Mouse (Mus musculus) forebrain, embryonic 12.5 days (tissue): ENCODE measurements around the gene Mmp14. TPM values are rescaled to one million over a fixed set of nuclear protein-coding genes. Genes with fewer than 3 reads are reported as not detected.
A peak's percentile ranks its signal among the peaks of the same experiment; 100 is the strongest.

Experiments
- ATAC-seq: fragments of 200-750 bp; cut with Nextera tagmentation; 2 replicates; pipeline ENCODE4 v1.8.0; 2017; ENCODE audit warnings: moderate TSS enrichment; ENCODE audit not compliant: low FRiP score
- H3K27ac ChIP-seq: fragments of 300-500 bp; sonication (generic); 2 replicates; pipeline ENCODE4 v1.5.1; 2016; ENCODE audit warnings: mild to moderate bottlenecking
- H3K27me3 ChIP-seq: fragments of 300-500 bp; sonication (generic); 2 replicates; pipeline ENCODE4 v1.6.1; 2016; ENCODE audit warnings: mild to moderate bottlenecking
- H3K36me3 ChIP-seq: fragments of 300-500 bp; sonication (generic); replicated peaks from 2 replicates; pipeline ENCODE4 v1.6.1; 2016; ENCODE audit warnings: mild to moderate bottlenecking
- H3K4me1 ChIP-seq: fragments of 300-500 bp; sonication (generic); 2 replicates; pipeline ENCODE4 v1.6.1; 2016
- H3K4me2 ChIP-seq: fragments of 300-500 bp; sonication (generic); 2 replicates; pipeline ENCODE4 v1.6.1; 2016; ENCODE audit warnings: mild to moderate bottlenecking, moderate library complexity
- H3K4me3 ChIP-seq: fragments of 300-500 bp; sonication (generic); replicated peaks from 2 replicates; pipeline ENCODE4 v1.5.1; 2016; ENCODE audit warnings: mild to moderate bottlenecking
- H3K9ac ChIP-seq: fragments of 300-500 bp; sonication (generic); 2 replicates; pipeline ENCODE4 v1.6.1; 2016; ENCODE audit warnings: mild to moderate bottlenecking
- H3K9me3 ChIP-seq: fragments of 300-500 bp; sonication (generic); 2 replicates; pipeline ENCODE4 v1.6.1; 2016
- WGBS: fragments of 180-500 bp; shearing (Covaris S2); methylation state at CpG from one replicate; pipeline ENCODE4 v1.1.7; 2016; 5-methylcytosine and 5-hydroxymethylcytosine counted together
- polyA plus RNA-seq: library from polyadenylated mRNA; unstranded; fragments of >200 nt; fragmentation: Nextera tagmentation; extraction: Ambion mirVana; gene quantifications from 2 replicates; pipeline ENCODE4 v1.2.1, GENCODE M21; 2016

The Mmp14 gene
- polyA plus RNA-seq, 1 experiment from 2014 or later, result 76.0 TPM

GRCm38 (mm10) chr14:54398528-54398916, 32.9 kb upstream of the Mmp14 start:
- 78% methylated on average over 7 of the region's 7 CpGs for WGBS
- Histone ChIP-seq H3K9me3 (no peaks in the 10 kb centered on the region), H3K36me3 (no peaks in the 10 kb centered on the region), H3K4me2 (no peak overlapping the region), H3K27me3 (no peaks in the 10 kb centered on the region), H3K27ac (no peak overlapping the region), H3K4me3 (no peak overlapping the region), H3K9ac (no peak overlapping the region), H3K4me1 (no peaks in the 10 kb centered on the region)
- ATAC-seq, result no peak

- no peak for ATAC-seq
- no peak overlapping the region for H3K4me3 ChIP-seq
Measured at GRCm38 (mm10) chr14:54398921-54399382, 32.5 kb upstream of the Mmp14 start.

GRCm38 (mm10) chr14:54401723-54402122, 29.7 kb upstream of the Mmp14 start:
- no peaks in the 10 kb centered on the region for H3K27me3 ChIP-seq
- no peaks in the 10 kb centered on the region for H3K4me1 ChIP-seq
- H3K9me3 ChIP-seq, result no peaks in the 10 kb centered on the region
- no peak overlapping the region for H3K4me2 ChIP-seq
- no peak for ATAC-seq
- no peak overlapping the region for H3K9ac ChIP-seq
- H3K36me3 ChIP-seq, result no peaks in the 10 kb centered on the region
- no peak overlapping the region for H3K4me3 ChIP-seq
- 86% methylated on average over 3 of the region's 3 CpGs for WGBS
- H3K27ac ChIP-seq, result no peak overlapping the region

More at GRCm38 (mm10) chr14:54398921-54399382, 32.5 kb upstream of the Mmp14 start:
- WGBS, result 71% methylated on average over 8 of the region's 8 CpGs
- no peaks in the 10 kb centered on the region for H3K9me3 ChIP-seq
- H3K9ac ChIP-seq, result no peak overlapping the region
- no peaks in the 10 kb centered on the region for H3K36me3 ChIP-seq
- H3K27ac ChIP-seq, result no peak overlapping the region
- no peaks in the 10 kb centered on the region for H3K4me1 ChIP-seq
- no peaks in the 10 kb centered on the region for H3K27me3 ChIP-seq
- no peak overlapping the region for H3K4me2 ChIP-seq

GRCm38 (mm10) chr14:54408336-54409056, 22.9 kb upstream of the Mmp14 start:
- Histone ChIP-seq H3K4me3 (no peak overlapping the region), H3K4me1 (peaks cover 9% of the 10 kb centered on the region), H3K27me3 (peaks cover 5% of the 10 kb centered on the region; the same call in 1 of the 2 replicates), H3K9ac (no peak overlapping the region), H3K9me3 (no peaks in the 10 kb centered on the region), H3K36me3 (no peaks in the 10 kb centered on the region), H3K27ac (no peak overlapping the region), H3K4me2 (no peak overlapping the region)
- ATAC-seq, result no peak
- 77% methylated on average over 25 of the region's 25 CpGs for WGBS

GRCm38 (mm10) chr14:54409057-54409645, 22.3 kb upstream of the Mmp14 start:
- Histone ChIP-seq H3K4me1 (peaks cover 15% of the 10 kb centered on the region), H3K4me3 (no peak overlapping the region), H3K27ac (no peak overlapping the region), H3K9me3 (no peaks in the 10 kb centered on the region), H3K9ac (no peak overlapping the region), H3K36me3 (no peaks in the 10 kb centered on the region), H3K27me3 (peaks cover 11% of the 10 kb centered on the region), H3K4me2 (no peak overlapping the region)
- WGBS, result 83% methylated on average over 7 of the region's 7 CpGs
- ATAC-seq, result no peak

- peaks cover 18% of the 10 kb centered on the region for H3K27me3 ChIP-seq
- H3K9ac ChIP-seq, result 0 out of 2 replicates have a peak overlapping the region, but pooled peaks have one; percentile 0
- peaks cover 19% of the 10 kb centered on the region for H3K4me1 ChIP-seq
- H3K27ac ChIP-seq, result peak overlapping the region; percentile 50; the same call in 1 of the 2 replicates
- no peak for ATAC-seq
- no peaks in the 10 kb centered on the region for H3K9me3 ChIP-seq
- H3K4me3 ChIP-seq, result no peak overlapping the region
- H3K36me3 ChIP-seq, result no peaks in the 10 kb centered on the region
- WGBS, result 45% methylated on average over 17 of the region's 17 CpGs
- H3K4me2 ChIP-seq, result no peak overlapping the region
Measured at GRCm38 (mm10) chr14:54409980-54410810, 21.2 kb upstream of the Mmp14 start.

- ATAC-seq, result no peak
- peaks cover 25% of the 10 kb centered on the region for H3K4me1 ChIP-seq
- H3K27ac ChIP-seq, result no peak overlapping the region
- H3K36me3 ChIP-seq, result no peaks in the 10 kb centered on the region
- no peak overlapping the region for H3K4me3 ChIP-seq
- WGBS, result 22% methylated on average over 9 of the region's 9 CpGs
- H3K9ac ChIP-seq, result no peak overlapping the region
- H3K27me3 ChIP-seq, result peaks cover 33% of the 10 kb centered on the region
- H3K9me3 ChIP-seq, result no peaks in the 10 kb centered on the region
- no peak overlapping the region for H3K4me2 ChIP-seq
Measured at GRCm38 (mm10) chr14:54412000-54412576, 19.3 kb upstream of the Mmp14 start.

GRCm38 (mm10) chr14:54412629-54413170, 18.7 kb upstream of the Mmp14 start:
- Histone ChIP-seq H3K36me3 (no peaks in the 10 kb centered on the region), H3K4me2 (no peak overlapping the region), H3K27ac (no peak overlapping the region), H3K9me3 (no peaks in the 10 kb centered on the region), H3K4me1 (peaks cover 31% of the 10 kb centered on the region), H3K9ac (no peak overlapping the region), H3K4me3 (no peak overlapping the region), H3K27me3 (peaks cover 39% of the 10 kb centered on the region)
- ATAC-seq, result peak; percentile 39; the same call in 1 of the 2 replicates
- WGBS, result 33% methylated on average over 2 of the region's 2 CpGs

GRCm38 (mm10) chr14:54413877-54414700, 17.3 kb upstream of the Mmp14 start:
- Histone ChIP-seq H3K4me1 (peaks cover 31% of the 10 kb centered on the region), H3K27me3 (peaks cover 42% of the 10 kb centered on the region), H3K27ac (no peak overlapping the region), H3K4me2 (peak overlapping the region; percentile 32), H3K4me3 (no peak overlapping the region), H3K36me3 (no peaks in the 10 kb centered on the region), H3K9ac (no peak overlapping the region), H3K9me3 (no peaks in the 10 kb centered on the region)
- 8% methylated on average over 18 of the region's 18 CpGs for WGBS
- peak; percentile 33; the same call in 1 of the 2 replicates for ATAC-seq

GRCm38 (mm10) chr14:54415241-54416020, 16.0 kb upstream of the Mmp14 start:
- no peak for ATAC-seq
- Histone ChIP-seq H3K9me3 (no peaks in the 10 kb centered on the region), H3K4me2 (no peak overlapping the region), H3K4me3 (no peak overlapping the region), H3K36me3 (no peaks in the 10 kb centered on the region), H3K9ac (no peak overlapping the region), H3K27ac (no peak overlapping the region), H3K27me3 (peaks cover 42% of the 10 kb centered on the region), H3K4me1 (peaks cover 22% of the 10 kb centered on the region)
- 6% methylated on average over 13 of the region's 13 CpGs for WGBS
